Mouse (Mus musculus) forebrain, embryonic 15.5 days (tissue): ENCODE measurements at regions not wholly inside any gene's neighbourhood (a gene's known extent, or its start where the extent isn't known, plus 50 kb on each side); places are given as distances from the start of the nearest gene placed in this dataset.
"Not testable (repeated sequence)": the region's sequence is repeated elsewhere in the genome, so short reads cannot be mapped to it uniquely, and the experiment has no call there.

Experiments used
- ATAC-seq: fragments of 200-750 bp; cut with Nextera tagmentation; replicated peaks from 2 replicates; pipeline ENCODE4 v1.8.0; 2017; ENCODE audit warnings: mild to moderate bottlenecking, moderate TSS enrichment, moderate library complexity
- H3K27ac ChIP-seq: fragments of 300-500 bp; sonication (generic); replicated peaks from 2 replicates; pipeline ENCODE4 v1.5.1; 2015; ENCODE audit warnings: mild to moderate bottlenecking, inconsistent platforms
- H3K27me3 ChIP-seq: fragments of 300-500 bp; sonication (generic); 2 replicates; pipeline ENCODE4 v1.6.1; 2015; ENCODE audit warnings: inconsistent platforms
- H3K36me3 ChIP-seq: fragments of 300-500 bp; sonication (generic); 2 replicates; pipeline ENCODE4 v1.6.1; 2015; ENCODE audit warnings: mild to moderate bottlenecking, inconsistent platforms
- H3K4me1 ChIP-seq: fragments of 300-500 bp; sonication (generic); 2 replicates; pipeline ENCODE4 v1.6.1; 2015; ENCODE audit warnings: inconsistent platforms
- H3K4me2 ChIP-seq: fragments of 300-500 bp; sonication (generic); replicated peaks from 2 replicates; pipeline ENCODE4 v1.6.1; 2015; ENCODE audit warnings: mild to moderate bottlenecking, inconsistent platforms
- H3K4me3 ChIP-seq: fragments of 300-500 bp; sonication (generic); 2 replicates; pipeline ENCODE4 v1.5.1; 2015; ENCODE audit warnings: mild to moderate bottlenecking, inconsistent platforms
- H3K9ac ChIP-seq: fragments of 300-500 bp; sonication (generic); replicated peaks from 2 replicates; pipeline ENCODE4 v1.6.1; 2015; ENCODE audit warnings: mild to moderate bottlenecking, inconsistent platforms
- H3K9me3 ChIP-seq: fragments of 300-500 bp; sonication (generic); 2 replicates; pipeline ENCODE4 v1.6.1; 2016; ENCODE audit warnings: inconsistent platforms
- WGBS: fragments of 180-500 bp; shearing (Covaris S2); methylation state at CpG from one replicate; pipeline ENCODE4 v1.1.7; 2015; ENCODE audit warnings: mixed read lengths; 5-methylcytosine and 5-hydroxymethylcytosine counted together

DNA sequence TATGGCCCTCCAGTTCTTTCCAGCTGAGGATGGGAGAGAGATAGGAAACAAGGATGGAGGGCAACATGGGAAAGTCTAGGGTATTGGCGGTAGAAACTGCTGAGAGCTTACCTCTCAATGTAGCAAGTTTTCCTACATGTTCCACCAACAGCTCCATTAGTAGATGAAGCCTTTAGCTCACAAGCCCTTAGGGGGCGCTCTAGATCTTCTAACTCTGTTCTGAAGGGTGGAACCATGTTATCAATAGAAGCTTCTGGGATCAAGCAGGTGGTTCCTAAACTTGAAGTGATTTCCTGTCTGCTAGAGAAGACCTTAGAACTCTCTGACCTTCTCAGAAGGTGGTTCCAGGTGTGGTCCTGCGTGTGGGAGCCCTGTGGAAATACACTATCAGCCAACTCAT is 154.2 kb upstream of the 1700012A03Rik start:
- Histone ChIP-seq H3K4me1 (peaks cover 4% of the 10 kb centered on the region; the same call in 1 of the 2 replicates), H3K36me3 (no peaks in the 10 kb centered on the region), H3K9ac (no peak overlapping the region), H3K4me2 (no peak overlapping the region), H3K27ac (no peak overlapping the region), H3K4me3 (no peak overlapping the region), H3K9me3 (no peaks in the 10 kb centered on the region), H3K27me3 (no peaks in the 10 kb centered on the region)
- 62% methylated on average over 3 of the region's 3 CpGs for WGBS
- no peak for ATAC-seq

- Histone ChIP-seq H3K27me3 (no peaks in the 10 kb centered on the region), H3K4me3 (no peak overlapping the region), H3K4me2 (no peak overlapping the region), H3K4me1 (no peaks in the 10 kb centered on the region), H3K9me3 (no peaks in the 10 kb centered on the region), H3K36me3 (no peaks in the 10 kb centered on the region), H3K27ac (no peak overlapping the region), H3K9ac (no peak overlapping the region)
- ATAC-seq = no peak
- 10% methylated on average over 4 of the region's 4 CpGs for WGBS
Observed at GRCm38 (mm10) chr6:31886931-31887330, 163.1 kb upstream of the 1700012A03Rik start.

DNA sequence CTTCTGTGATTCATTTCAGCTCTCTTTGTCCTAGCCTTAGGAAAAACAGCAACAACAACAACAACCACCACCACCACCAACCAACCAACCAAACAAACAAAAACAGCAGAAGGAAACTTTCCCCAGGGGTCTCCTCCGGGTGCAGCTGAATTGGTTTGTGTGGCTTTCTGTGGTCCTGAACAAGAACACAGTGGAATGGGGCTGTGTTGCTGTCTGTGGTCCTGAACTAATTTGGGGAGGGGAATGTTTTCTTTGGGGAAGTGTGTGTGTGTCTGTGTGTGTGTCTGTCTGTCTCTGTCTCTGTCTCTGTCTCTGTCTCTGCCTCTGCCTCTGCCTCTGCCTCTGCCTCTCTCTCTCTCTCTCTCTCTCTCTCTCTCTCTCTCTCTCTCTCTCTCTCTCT is 164.8 kb upstream of the 1700012A03Rik start:
- not testable (repeated sequence) for H3K36me3 ChIP-seq, H3K4me2 ChIP-seq, H3K9ac ChIP-seq, H3K4me3 ChIP-seq, H3K27me3 ChIP-seq, H3K9me3 ChIP-seq, H3K4me1 ChIP-seq, H3K27ac ChIP-seq, ATAC-seq
- 4% methylated on average over 1 of the region's 1 CpGs for WGBS

- Histone ChIP-seq H3K4me2 (no peak overlapping the region), H3K27me3 (no peaks in the 10 kb centered on the region), H3K4me1 (no peaks in the 10 kb centered on the region), H3K9ac (no peak overlapping the region), H3K36me3 (no peaks in the 10 kb centered on the region), H3K27ac (no peak overlapping the region), H3K9me3 (no peaks in the 10 kb centered on the region), H3K4me3 (no peak overlapping the region)
- no peak for ATAC-seq
- whole genome bisulfite sequencing = 8% methylated on average over 2 of the region's 2 CpGs
Observed at GRCm38 (mm10) chr6:31883726-31884125, 166.3 kb upstream of the 1700012A03Rik start.

- no peak overlapping the region for H3K4me2 ChIP-seq
- H3K4me3 ChIP-seq = no peak overlapping the region
- H3K27ac ChIP-seq = no peak overlapping the region
- no peak overlapping the region for H3K9ac ChIP-seq
- no peaks in the 10 kb centered on the region for H3K9me3 ChIP-seq
- 0 out of 2 replicates have a peak, but pooled peaks cover 5% of the 10 kb centered on the region for H3K4me1 ChIP-seq
- WGBS = 91% methylated on average over 6 of the region's 6 CpGs
- ATAC-seq = no peak
- no peaks in the 10 kb centered on the region for H3K36me3 ChIP-seq
- H3K27me3 ChIP-seq = no peaks in the 10 kb centered on the region
Observed at GRCm38 (mm10) chr6:31874616-31875015, 175.4 kb upstream of the 1700012A03Rik start.

DNA sequence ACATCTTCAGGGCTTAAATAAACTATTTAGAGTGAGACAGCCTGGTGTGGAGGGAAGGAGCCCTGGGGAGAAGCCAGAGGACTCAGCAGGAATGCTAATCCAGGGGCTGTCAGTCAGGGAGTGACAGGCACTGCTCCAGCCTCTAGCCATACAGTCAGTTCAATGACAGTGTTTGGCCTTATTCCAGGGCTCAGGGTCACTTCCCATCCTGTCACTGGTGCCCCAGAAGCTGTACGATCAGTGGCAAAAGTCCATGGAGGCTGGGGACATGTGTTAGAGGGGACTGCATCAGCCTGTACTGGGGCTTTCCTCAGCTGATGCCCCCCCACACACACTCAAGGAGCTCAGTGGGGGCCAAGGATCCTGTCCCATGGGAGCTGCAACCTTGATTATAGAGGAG is 176.1 kb upstream of the 1700012A03Rik start:
- H3K36me3 ChIP-seq = no peaks in the 10 kb centered on the region
- no peak for ATAC-seq
- no peaks in the 10 kb centered on the region for H3K9me3 ChIP-seq
- no peak overlapping the region for H3K27ac ChIP-seq
- H3K4me1 ChIP-seq = 0 out of 2 replicates have a peak, but pooled peaks cover 5% of the 10 kb centered on the region
- no peak overlapping the region for H3K4me3 ChIP-seq
- H3K27me3 ChIP-seq = no peaks in the 10 kb centered on the region
- no peak overlapping the region for H3K4me2 ChIP-seq
- 33% methylated on average over 1 of the region's 1 CpGs for WGBS
- no peak overlapping the region for H3K9ac ChIP-seq

GRCm38 (mm10) chr6:31871766-31872165 is 178.3 kb upstream of the 1700012A03Rik start:
- Histone ChIP-seq H3K9me3 (no peaks in the 10 kb centered on the region), H3K9ac (no peak overlapping the region), H3K27me3 (no peaks in the 10 kb centered on the region), H3K36me3 (no peaks in the 10 kb centered on the region), H3K27ac (no peak overlapping the region), H3K4me3 (no peak overlapping the region), H3K4me1 (0 out of 2 replicates have a peak, but pooled peaks cover 5% of the 10 kb centered on the region), H3K4me2 (no peak overlapping the region)
- 92% methylated on average over 3 of the region's 3 CpGs for WGBS
- no peak for ATAC-seq

GRCm38 (mm10) chr6:31861996-31862395 is 188.1 kb upstream of the 1700012A03Rik start:
- WGBS = 45% methylated on average over 7 of the region's 7 CpGs
- no peak overlapping the region for H3K27ac ChIP-seq
- no peaks in the 10 kb centered on the region for H3K36me3 ChIP-seq
- no peak overlapping the region for H3K9ac ChIP-seq
- H3K9me3 ChIP-seq = no peaks in the 10 kb centered on the region
- peaks cover 6% of the 10 kb centered on the region; the same call in 1 of the 2 replicates for H3K4me1 ChIP-seq
- H3K4me3 ChIP-seq = no peak overlapping the region
- no peaks in the 10 kb centered on the region for H3K27me3 ChIP-seq
- ATAC-seq = no peak
- no peak overlapping the region for H3K4me2 ChIP-seq

- 90% methylated on average over 3 of the region's 3 CpGs for WGBS
- no peaks in the 10 kb centered on the region for H3K27me3 ChIP-seq
- ATAC-seq = no peak
- no peak overlapping the region for H3K27ac ChIP-seq
- no peak overlapping the region for H3K9ac ChIP-seq
- no peak overlapping the region for H3K4me3 ChIP-seq
- H3K36me3 ChIP-seq = no peaks in the 10 kb centered on the region
- peaks cover 6% of the 10 kb centered on the region; the same call in 1 of the 2 replicates for H3K4me1 ChIP-seq
- no peaks in the 10 kb centered on the region for H3K9me3 ChIP-seq
- no peak overlapping the region for H3K4me2 ChIP-seq
Observed at GRCm38 (mm10) chr6:31859621-31860020, 190.4 kb upstream of the 1700012A03Rik start.

DNA sequence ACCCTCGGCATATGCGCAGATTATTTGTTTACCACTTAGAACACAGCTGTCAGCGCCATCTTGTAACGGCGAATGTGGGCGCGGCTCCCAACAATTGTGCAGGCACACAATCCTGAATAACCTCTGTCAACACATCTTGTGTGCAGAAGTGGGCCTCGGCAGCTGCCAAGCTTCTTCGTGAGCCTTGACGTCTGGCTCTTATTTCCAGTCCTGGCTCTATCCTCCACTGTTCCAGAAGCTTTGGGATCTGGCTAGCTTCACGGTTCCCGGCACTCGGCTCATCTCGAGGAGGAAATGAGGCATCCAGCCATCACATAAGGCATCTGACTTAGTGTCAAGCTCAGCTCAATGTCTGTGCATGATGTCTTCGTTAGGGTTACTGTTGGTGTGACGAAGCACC is 195.8 kb upstream of the 1700012A03Rik start:
- Histone ChIP-seq H3K4me1 (no peaks in the 10 kb centered on the region), H3K36me3 (no peaks in the 10 kb centered on the region), H3K4me2 (no peak overlapping the region), H3K9me3 (no peaks in the 10 kb centered on the region), H3K27ac (no peak overlapping the region), H3K4me3 (no peak overlapping the region), H3K9ac (no peak overlapping the region), H3K27me3 (no peaks in the 10 kb centered on the region)
- no peak for ATAC-seq
- 97% methylated on average over 14 of the region's 16 CpGs for WGBS

GRCm38 (mm10) chr6:31846319-31846718 is 203.7 kb upstream of the 1700012A03Rik start:
- no peaks in the 10 kb centered on the region for H3K4me1 ChIP-seq
- no peak overlapping the region for H3K4me2 ChIP-seq
- no peaks in the 10 kb centered on the region for H3K36me3 ChIP-seq
- 89% methylated on average over 9 of the region's 9 CpGs for WGBS
- H3K9ac ChIP-seq = no peak overlapping the region
- H3K9me3 ChIP-seq = no peaks in the 10 kb centered on the region
- H3K4me3 ChIP-seq = no peak overlapping the region
- no peaks in the 10 kb centered on the region for H3K27me3 ChIP-seq
- no peak overlapping the region for H3K27ac ChIP-seq
- no peak for ATAC-seq

DNA sequence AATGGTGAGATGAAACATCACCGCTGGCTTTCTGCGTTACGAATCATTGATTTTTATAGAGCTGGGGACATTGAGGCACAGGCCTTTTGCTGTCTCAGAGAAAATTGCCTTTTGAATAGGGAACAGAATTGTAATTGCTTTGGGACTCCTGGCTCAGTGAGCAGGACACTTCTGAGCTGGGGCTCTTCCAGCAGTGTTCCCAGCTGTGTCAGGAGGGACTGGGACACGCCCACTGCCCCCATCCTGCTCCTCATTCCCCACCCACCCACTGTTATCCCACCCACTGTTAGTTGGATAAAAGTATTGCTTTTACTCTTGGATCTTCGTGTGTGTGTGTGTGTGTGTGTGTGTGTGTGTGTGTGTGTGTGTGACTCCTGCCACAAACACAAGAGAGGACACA is 204.4 kb upstream of the 1700012A03Rik start:
- no peaks in the 10 kb centered on the region for H3K9me3 ChIP-seq
- no peaks in the 10 kb centered on the region for H3K4me1 ChIP-seq
- WGBS = 81% methylated on average over 5 of the region's 5 CpGs
- no peaks in the 10 kb centered on the region for H3K36me3 ChIP-seq
- H3K9ac ChIP-seq = no peak overlapping the region
- no peak overlapping the region for H3K4me2 ChIP-seq
- ATAC-seq = no peak
- H3K4me3 ChIP-seq = no peak overlapping the region
- H3K27me3 ChIP-seq = no peaks in the 10 kb centered on the region
- no peak overlapping the region for H3K27ac ChIP-seq

DNA sequence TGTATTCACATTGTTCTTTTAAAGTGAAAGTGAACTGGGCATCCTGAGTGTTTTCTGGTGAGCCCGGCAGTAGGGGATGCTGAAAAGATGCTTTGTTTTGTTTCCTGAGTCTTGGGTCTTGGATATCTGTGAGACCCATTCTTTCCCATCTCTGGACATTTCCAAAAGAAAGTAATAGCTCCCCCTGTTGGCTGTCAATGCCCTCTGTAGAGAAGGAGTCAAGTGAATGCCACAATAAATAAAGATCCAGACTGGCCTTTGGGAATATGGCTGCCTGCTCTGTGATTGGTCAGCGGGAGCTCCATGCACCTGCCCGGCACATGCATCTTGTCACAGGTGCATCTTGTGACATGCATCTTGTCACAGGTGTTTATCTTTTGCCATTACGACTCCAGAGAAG is 209.4 kb upstream of the 1700012A03Rik start:
- Histone ChIP-seq H3K27ac (no peak overlapping the region), H3K4me3 (no peak overlapping the region), H3K4me2 (no peak overlapping the region), H3K27me3 (no peaks in the 10 kb centered on the region), H3K4me1 (no peaks in the 10 kb centered on the region), H3K9me3 (0 out of 2 replicates have a peak, but pooled peaks cover 5% of the 10 kb centered on the region), H3K36me3 (no peaks in the 10 kb centered on the region), H3K9ac (no peak overlapping the region)
- 91% methylated on average over 4 of the region's 4 CpGs for WGBS
- ATAC-seq = no peak
